Mouse (Mus musculus) lung, postnatal 0 days (tissue): Measurements from ENCODE around the gene Serpinf1.

Source experiments
- CTCF ChIP-seq: IDR thresholded peaks from 2 replicates; pipeline ENCODE4 v1.5.1; 2016; ENCODE audit warnings: antibody characterized with exemption, mild to moderate bottlenecking
- EP300 ChIP-seq: IDR thresholded peaks from 2 replicates; pipeline ENCODE4 v1.6.1; 2016; ENCODE audit warnings: antibody characterized with exemption, mild to moderate bottlenecking, control low read depth

GRCm38 (mm10) chr11:75460844-75461742, 38.6 kb upstream of the Serpinf1 start, which contains the start of gene Tlcd2:
- TF ChIP-seq EP300 (peak; percentile 75), CTCF (no peak)
